Mouse (Mus musculus) G1E (cell line): ENCODE data around the gene Dkkl1. TPM values are rescaled to one million over a fixed set of nuclear protein-coding genes. Genes with fewer than 3 reads are reported as not detected.

ENCODE experiments used
- ATAC-seq: 2 replicates; pipeline ENCODE4 v1.8.0; 2016; ENCODE audit warnings: mild to moderate bottlenecking; ENCODE audit not compliant: insufficient number of reproducible peaks, poor library complexity, low FRiP score, severe bottlenecking; ENCODE audit errors: extremely low read depth
- DNase-seq: peaks from one replicate; pipeline ENCODE4 v3.0.0; 2012; ENCODE audit warnings: low spot score
- H3K27me3 ChIP-seq: 2 replicates; pipeline ENCODE4 v1.6.1; 2012; ENCODE audit warnings: mild to moderate bottlenecking, low read length, inconsistent platforms; ENCODE audit not compliant: insufficient read depth
- H3K36me3 ChIP-seq: replicated peaks from 2 replicates; pipeline ENCODE3; 2012; ENCODE audit warnings: mild to moderate bottlenecking, inconsistent platforms
- H3K4me1 ChIP-seq: 2 replicates; pipeline ENCODE4 v1.6.1; 2012; ENCODE audit warnings: low read depth, low read length, inconsistent platforms, mixed read lengths; ENCODE audit not compliant: insufficient read depth
- H3K4me3 ChIP-seq: 2 replicates; pipeline ENCODE4 v1.5.1; 2012; ENCODE audit warnings: low read depth, mild to moderate bottlenecking, inconsistent platforms, low read length, moderate library complexity, mixed read lengths
- H3K9me3 ChIP-seq: replicated peaks from 2 replicates; pipeline ENCODE4 v1.6.1; 2012; ENCODE audit warnings: inconsistent platforms
- CTCF ChIP-seq: IDR thresholded peaks from 2 replicates; pipeline ENCODE4 v1.5.1; 2012; ENCODE audit warnings: low read depth, low read length, inconsistent platforms, mixed read lengths
- GATA1 ChIP-seq: IDR thresholded peaks from 2 replicates; pipeline ENCODE4 v1.6.1; 2012; ENCODE audit warnings: borderline replicate concordance, low read length, inconsistent platforms, mixed read lengths
- GATA2 ChIP-seq: IDR thresholded peaks from 2 replicates; pipeline ENCODE4 v1.6.1; 2012; ENCODE audit warnings: low read depth, low read length, inconsistent platforms, borderline replicate concordance
- POLR2AphosphoS5 ChIP-seq: IDR thresholded peaks from 2 replicates; pipeline ENCODE4 v1.6.1; 2012; ENCODE audit warnings: low read depth, low read length, inconsistent platforms; ENCODE audit not compliant: insufficient replicate concordance
- TAL1 ChIP-seq: conservative IDR thresholded peaks from 2 replicates; pipeline ENCODE4 v1.6.1; 2012; ENCODE audit warnings: low read depth, low read length, inconsistent platforms, mixed read lengths
- polyA plus RNA-seq: library from polyadenylated mRNA; stranded (reverse); fragments of >175 nt; gene quantifications from 2 replicates; pipeline ENCODE4 v1.2.3, GENCODE M21; 2012
- total RNA-seq, 2 experiments: library from RNA; stranded (forward) in 1 of 2; stranded (reverse) in 1 of 2; fragments of 200-1000 nt in 1 of 2; fragments of >200 nt in 1 of 2; fragmentation: Nextera tagmentation in 1 of 2; gene quantifications; 2 replicates each; pipeline ENCODE4 v1.2.3; 2014 to 2017

Dkkl1 gene
- total and polyA plus RNA-seq, 3 experiments = 0.11 TPM; not detected in 2

DNA sequence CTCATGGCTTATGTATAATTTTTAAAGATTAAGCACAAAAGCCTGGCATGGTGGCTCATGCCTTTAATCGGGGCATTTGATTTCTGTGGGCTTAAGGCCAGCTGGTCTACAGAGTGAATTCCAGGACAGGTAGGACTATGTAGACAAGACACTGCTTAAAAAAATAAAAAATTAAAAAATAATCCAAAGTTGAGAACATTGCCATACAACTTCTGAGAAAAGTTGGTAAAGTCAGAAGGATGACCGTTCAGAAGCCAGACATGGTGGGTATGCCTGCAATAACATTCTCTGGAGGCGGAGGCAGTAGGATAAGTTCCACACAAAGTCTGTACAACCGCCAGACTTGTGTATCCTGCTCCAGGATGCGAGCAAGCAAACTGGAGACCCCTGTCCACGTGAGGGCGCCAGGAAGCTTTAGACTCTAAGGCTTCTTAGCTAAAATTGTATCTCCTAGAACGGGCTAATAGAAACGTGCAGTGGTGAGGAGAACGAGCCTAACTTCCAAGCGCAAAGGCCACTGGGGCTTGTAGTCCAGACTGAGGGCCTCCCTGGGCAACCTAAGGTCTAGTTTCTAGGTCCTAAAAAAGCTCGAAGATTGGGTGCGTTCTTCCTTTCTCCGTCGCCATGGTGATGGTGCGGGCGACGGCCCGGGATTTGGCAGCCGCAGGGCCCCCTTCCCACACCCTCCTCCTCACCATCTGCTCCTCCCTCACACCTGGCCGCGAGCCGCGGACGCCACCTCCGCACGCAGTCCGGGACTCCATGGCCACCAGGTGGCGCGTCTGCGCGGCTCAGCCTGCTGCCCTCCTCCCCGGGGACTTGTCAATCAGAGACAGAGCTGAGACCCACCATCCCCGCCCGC is 50.1 kb downstream of the Dkkl1 start:
- peak; percentile 85 for DNase-seq

DNA sequence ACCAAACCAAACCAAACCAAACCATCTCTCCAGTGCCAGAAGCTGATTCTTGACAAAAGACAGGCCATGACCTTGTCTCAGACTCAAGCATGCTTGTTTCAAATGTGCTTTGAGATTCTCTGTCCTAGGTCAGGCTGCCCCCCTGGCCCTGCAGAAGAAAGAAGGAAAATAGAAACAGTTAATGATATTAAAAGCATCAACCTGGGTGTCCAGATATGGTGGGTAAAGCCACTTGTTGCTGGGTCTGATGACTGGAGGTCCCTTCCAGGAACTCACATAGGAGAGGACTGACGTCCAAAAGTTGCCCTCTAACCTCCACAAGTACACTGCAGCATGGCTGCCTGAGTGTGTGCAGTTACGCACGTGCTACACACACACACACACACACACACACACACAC is 51.1 kb downstream of the Dkkl1 start:
- no peaks in the 10 kb centered on the region for H3K9me3 ChIP-seq
- peaks cover 53% of the 10 kb centered on the region for H3K36me3 ChIP-seq
- no peak overlapping the region for H3K4me3 ChIP-seq
- DNase-seq (no peak), ATAC-seq (no peak)
- H3K27me3 ChIP-seq = peaks cover 36% of the 10 kb centered on the region
- TF ChIP-seq TAL1 = no peak
- no peak for TF ChIP-seq GATA2
- peaks cover 39% of the 10 kb centered on the region for H3K4me1 ChIP-seq

More for the DNA sequence above, 50.1 kb downstream of the Dkkl1 start:
- Histone ChIP-seq H3K4me3 (peak overlapping the region; percentile 70), H3K4me1 (peaks cover 33% of the 10 kb centered on the region), H3K9me3 (no peaks in the 10 kb centered on the region), H3K36me3 (peaks cover 43% of the 10 kb centered on the region), H3K27me3 (peaks cover 43% of the 10 kb centered on the region)
- TF ChIP-seq GATA2 = no peak
- no peak for TF ChIP-seq GATA1
- no peak for TF ChIP-seq TAL1
- peak; percentile 78 for TF ChIP-seq CTCF
- no peak for TF ChIP-seq POLR2AphosphoS5
- ATAC-seq = 0 out of 2 replicates have a peak, but pooled peaks have one; percentile 40

DNA sequence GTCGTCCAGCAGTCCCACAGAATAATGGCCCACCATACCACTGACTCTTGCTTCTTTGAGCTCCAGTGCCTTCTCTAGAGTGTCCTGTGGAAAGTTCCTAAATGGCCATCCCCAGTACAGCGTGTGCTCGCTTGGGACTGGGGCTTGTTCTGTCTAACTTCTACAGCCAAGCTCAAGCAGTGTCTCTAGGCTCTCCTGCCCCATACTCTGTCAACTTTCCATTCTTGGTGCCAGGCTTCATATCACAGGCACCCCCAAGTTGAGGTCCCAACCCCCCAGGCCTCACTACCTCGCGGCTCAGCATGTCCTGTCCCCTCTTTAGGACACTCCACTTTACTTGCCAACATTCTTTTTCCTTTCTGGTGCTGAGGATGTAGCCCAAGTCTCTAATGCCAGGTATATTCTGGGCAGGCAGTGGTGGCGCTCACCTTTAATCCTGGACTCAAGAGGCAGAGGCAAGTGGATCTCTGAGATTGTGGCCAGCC is 51.6 kb downstream of the Dkkl1 start:
- ATAC-seq (no peak), DNase-seq (no peak)
- Histone ChIP-seq H3K9me3 (no peaks in the 10 kb centered on the region), H3K4me3 (no peak overlapping the region), H3K27me3 (peaks cover 30% of the 10 kb centered on the region), H3K36me3 (peaks cover 57% of the 10 kb centered on the region), H3K4me1 (peaks cover 45% of the 10 kb centered on the region)
- TF ChIP-seq POLR2AphosphoS5 (no peak), CTCF (no peak), GATA2 (no peak), GATA1 (no peak), TAL1 (no peak)

DNA sequence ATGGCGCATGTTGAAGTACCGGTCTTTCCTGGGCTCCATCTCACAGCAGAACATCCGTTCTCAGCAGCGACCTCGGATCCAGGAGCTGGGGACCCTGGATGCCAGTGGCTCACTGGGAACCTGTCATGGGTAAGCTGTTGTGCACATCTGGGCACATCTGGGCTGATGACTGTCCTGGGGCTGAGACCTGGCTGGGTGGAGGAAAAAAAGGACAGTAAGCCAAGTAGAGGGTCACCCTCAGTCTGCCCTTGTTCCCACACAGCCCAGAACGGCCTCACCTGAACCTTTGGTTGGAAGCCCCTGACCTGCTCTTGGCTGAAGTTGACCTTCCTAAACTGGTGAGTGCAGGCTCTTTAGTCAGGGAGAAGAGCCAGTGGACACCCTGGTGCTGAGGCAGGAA is 53.0 kb downstream of the Dkkl1 start:
- H3K4me1 ChIP-seq = peaks cover 47% of the 10 kb centered on the region
- DNase-seq (no peak), ATAC-seq (no peak)
- peaks cover 57% of the 10 kb centered on the region for H3K36me3 ChIP-seq
- H3K27me3 ChIP-seq = peaks cover 17% of the 10 kb centered on the region
- no peaks in the 10 kb centered on the region for H3K9me3 ChIP-seq
- TF ChIP-seq TAL1 (no peak), POLR2AphosphoS5 (no peak), GATA1 (no peak), CTCF (no peak), GATA2 (no peak)
- no peak overlapping the region for H3K4me3 ChIP-seq

Other genes starting within 250 kb of the Dkkl1 start
Only the 20 nearest of the 36 such genes appear.
- gene Nosip, start 149.7 kb downstream of the Dkkl1 start, total RNA-seq (2014; fragmentation: Nextera tagmentation) = 43.6 and 49.1 TPM in 2 replicates
- 38.9 and 49.4 TPM in 2 replicates for gene Nosip, start 149.7 kb downstream of the Dkkl1 start, total RNA-seq (2017)
- 104 and 110 TPM in 2 replicates for gene Nosip, start 149.7 kb downstream of the Dkkl1 start, polyA plus RNA-seq
- 11.5 and 17.8 TPM in 2 replicates for gene Prrg2, start 149.5 kb downstream of the Dkkl1 start, total RNA-seq (2014; fragmentation: Nextera tagmentation)
- gene Prrg2, start 149.5 kb downstream of the Dkkl1 start, total RNA-seq (2017) = 6.8 and 9.5 TPM in 2 replicates
- gene Prrg2, start 149.5 kb downstream of the Dkkl1 start, polyA plus RNA-seq = 34.7 and 38.8 TPM in 2 replicates
- gene Rcn3, start 119.9 kb downstream of the Dkkl1 start, total RNA-seq (2014; fragmentation: Nextera tagmentation) = 0.49 TPM in 1 of 2 replicates, not detected in the other
- gene Rcn3, start 119.9 kb downstream of the Dkkl1 start, total RNA-seq (2017) = not detected in 2 replicates
- gene Rcn3, start 119.9 kb downstream of the Dkkl1 start, polyA plus RNA-seq = 0.31 and 0.33 TPM in 2 replicates
- not detected in 2 replicates for gene Fcgrt, start 108.3 kb downstream of the Dkkl1 start, total RNA-seq (2014; fragmentation: Nextera tagmentation)
- not detected in 2 replicates for gene Fcgrt, start 108.3 kb downstream of the Dkkl1 start, total RNA-seq (2017)
- not detected in 2 replicates for gene Fcgrt, start 108.3 kb downstream of the Dkkl1 start, polyA plus RNA-seq
- 916 and 1,000 TPM in 2 replicates for gene Rps11, start 87.7 kb downstream of the Dkkl1 start, total RNA-seq (2014; fragmentation: Nextera tagmentation)
- 1,298 and 1,329 TPM in 2 replicates for gene Rps11, start 87.7 kb downstream of the Dkkl1 start, total RNA-seq (2017)
- 151 and 217 TPM in 2 replicates for gene Rps11, start 87.7 kb downstream of the Dkkl1 start, polyA plus RNA-seq
- 1,386 and 1,478 TPM in 2 replicates for gene Rpl13a, start 83.4 kb downstream of the Dkkl1 start, total RNA-seq (2014; fragmentation: Nextera tagmentation)
- 2,356 and 2,406 TPM in 2 replicates for gene Rpl13a, start 83.4 kb downstream of the Dkkl1 start, total RNA-seq (2017)
- 5,469 and 6,084 TPM in 2 replicates for gene Rpl13a, start 83.4 kb downstream of the Dkkl1 start, polyA plus RNA-seq
- gene Gm45713, start 75.9 kb downstream of the Dkkl1 start, total RNA-seq (2014; fragmentation: Nextera tagmentation) = not detected in 2 replicates
- gene Gm45713, start 75.9 kb downstream of the Dkkl1 start, total RNA-seq (2017) = 0.16 and 0.23 TPM in 2 replicates
- gene Gm45713, start 75.9 kb downstream of the Dkkl1 start, polyA plus RNA-seq = 1.0 and 1.3 TPM in 2 replicates
- 75.7 and 76.5 TPM in 2 replicates for gene Flt3l, start 75.7 kb downstream of the Dkkl1 start, total RNA-seq (2014; fragmentation: Nextera tagmentation)
- gene Flt3l, start 75.7 kb downstream of the Dkkl1 start, total RNA-seq (2017) = 41.0 and 48.6 TPM in 2 replicates
- gene Flt3l, start 75.7 kb downstream of the Dkkl1 start, polyA plus RNA-seq = 31.7 and 38.8 TPM in 2 replicates
- 82.8 and 124 TPM in 2 replicates for gene Pih1d1, start 57.8 kb downstream of the Dkkl1 start, total RNA-seq (2014; fragmentation: Nextera tagmentation)
- gene Pih1d1, start 57.8 kb downstream of the Dkkl1 start, total RNA-seq (2017) = 60.9 and 68.4 TPM in 2 replicates
- gene Pih1d1, start 57.8 kb downstream of the Dkkl1 start, polyA plus RNA-seq = 46.4 TPM in 2 replicates
- 19.6 and 26.3 TPM in 2 replicates for gene Aldh16a1, start 57.6 kb downstream of the Dkkl1 start, total RNA-seq (2014; fragmentation: Nextera tagmentation)
- gene Aldh16a1, start 57.6 kb downstream of the Dkkl1 start, total RNA-seq (2017) = 33.8 and 34.7 TPM in 2 replicates
- gene Aldh16a1, start 57.6 kb downstream of the Dkkl1 start, polyA plus RNA-seq = 110 and 133 TPM in 2 replicates
- not detected in 2 replicates for gene Slc17a7, start 48.2 kb downstream of the Dkkl1 start, total RNA-seq (2014; fragmentation: Nextera tagmentation)
- gene Slc17a7, start 48.2 kb downstream of the Dkkl1 start, total RNA-seq (2017) = 0.06 and 0.11 TPM in 2 replicates
- 0.02 and 0.08 TPM in 2 replicates for gene Slc17a7, start 48.2 kb downstream of the Dkkl1 start, polyA plus RNA-seq
- gene Gfy, start 32.6 kb downstream of the Dkkl1 start, total RNA-seq (2014; fragmentation: Nextera tagmentation) = not detected in 2 replicates
- gene Gfy, start 32.6 kb downstream of the Dkkl1 start, total RNA-seq (2017) = 0.05 and 0.06 TPM in 2 replicates
- gene Gfy, start 32.6 kb downstream of the Dkkl1 start, polyA plus RNA-seq = not detected in 2 replicates
- not detected in 2 replicates for gene Pth2, start 31.2 kb downstream of the Dkkl1 start, total RNA-seq (2014; fragmentation: Nextera tagmentation)
- gene Pth2, start 31.2 kb downstream of the Dkkl1 start, total RNA-seq (2017) = not detected in 2 replicates
- not detected in 2 replicates for gene Pth2, start 31.2 kb downstream of the Dkkl1 start, polyA plus RNA-seq
- not detected in 2 replicates for gene Ccdc155, start 7.3 kb downstream of the Dkkl1 start, total RNA-seq (2014; fragmentation: Nextera tagmentation)
- gene Ccdc155, start 7.3 kb downstream of the Dkkl1 start, total RNA-seq (2017) = not detected in 2 replicates
- not detected in 2 replicates for gene Ccdc155, start 7.3 kb downstream of the Dkkl1 start, polyA plus RNA-seq
- gene Tead2, start 3.6 kb upstream of the Dkkl1 start, total RNA-seq (2014; fragmentation: Nextera tagmentation) = not detected in 2 replicates
- gene Tead2, start 3.6 kb upstream of the Dkkl1 start, total RNA-seq (2017) = 0.38 TPM in 1 of 2 replicates, not detected in the other
- not detected in 2 replicates for gene Tead2, start 3.6 kb upstream of the Dkkl1 start, polyA plus RNA-seq
- gene Cd37, start 27.0 kb upstream of the Dkkl1 start, total RNA-seq (2014; fragmentation: Nextera tagmentation) = 167 and 172 TPM in 2 replicates
- gene Cd37, start 27.0 kb upstream of the Dkkl1 start, total RNA-seq (2017) = 47.3 and 48.7 TPM in 2 replicates
- gene Cd37, start 27.0 kb upstream of the Dkkl1 start, polyA plus RNA-seq = 51.2 and 75.3 TPM in 2 replicates
- gene Slc6a16, start 28.9 kb upstream of the Dkkl1 start, total RNA-seq (2014; fragmentation: Nextera tagmentation) = not detected in 2 replicates
- 0.12 and 0.27 TPM in 2 replicates for gene Slc6a16, start 28.9 kb upstream of the Dkkl1 start, total RNA-seq (2017)
- not detected in 2 replicates for gene Slc6a16, start 28.9 kb upstream of the Dkkl1 start, polyA plus RNA-seq
- gene Slc6a21, start 65.4 kb upstream of the Dkkl1 start, total RNA-seq (2014; fragmentation: Nextera tagmentation) = not detected in 2 replicates
- 0.23 and 0.38 TPM in 2 replicates for gene Slc6a21, start 65.4 kb upstream of the Dkkl1 start, total RNA-seq (2017)
- gene Slc6a21, start 65.4 kb upstream of the Dkkl1 start, polyA plus RNA-seq = not detected in 2 replicates
- gene Trpm4, start 121.6 kb upstream of the Dkkl1 start, total RNA-seq (2014; fragmentation: Nextera tagmentation) = not detected in 2 replicates
- 0.23 and 0.49 TPM in 2 replicates for gene Trpm4, start 121.6 kb upstream of the Dkkl1 start, total RNA-seq (2017)
- 0.11 and 0.21 TPM in 2 replicates for gene Trpm4, start 121.6 kb upstream of the Dkkl1 start, polyA plus RNA-seq
- not detected in 2 replicates for gene Hrc, start 123.1 kb upstream of the Dkkl1 start, total RNA-seq (2014; fragmentation: Nextera tagmentation)
- gene Hrc, start 123.1 kb upstream of the Dkkl1 start, total RNA-seq (2017) = 0.06 and 0.16 TPM in 2 replicates
- not detected in 2 replicates for gene Hrc, start 123.1 kb upstream of the Dkkl1 start, polyA plus RNA-seq